Mouse (Mus musculus): ENCODE measurements around the gene Mob3b.

Gene Mob3b

DNA sequence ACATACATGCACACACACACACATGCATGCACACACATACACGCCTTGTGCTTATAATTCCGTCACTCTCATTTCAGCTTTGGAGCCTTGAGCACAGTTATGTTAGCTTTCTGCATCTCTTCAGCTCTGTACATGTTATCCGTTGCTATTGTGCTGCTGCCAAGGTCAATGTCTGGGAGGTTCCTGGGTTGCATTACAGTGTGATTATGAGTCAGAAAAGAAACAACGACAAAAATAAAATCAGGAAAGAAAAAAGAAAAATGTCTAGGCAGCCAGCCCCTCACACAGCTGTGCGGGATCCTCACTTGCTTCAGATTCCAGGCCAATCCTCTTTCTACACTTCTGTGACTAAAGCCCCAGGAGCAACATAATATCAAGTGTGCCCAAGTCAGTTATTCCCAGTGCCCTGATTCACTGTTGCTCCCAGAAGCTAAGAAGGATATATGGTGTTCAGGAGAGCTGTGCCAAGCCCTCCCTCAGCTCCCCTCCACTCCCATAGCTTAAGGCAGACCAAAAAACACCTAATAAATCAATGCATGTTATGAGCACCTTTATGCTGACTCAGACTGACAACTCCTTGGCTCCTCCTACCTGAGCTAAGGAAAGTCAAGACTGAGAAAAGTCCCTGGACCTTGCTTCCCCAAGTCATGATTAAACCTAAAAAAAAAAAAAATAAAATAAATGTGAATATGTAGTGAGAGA lies 152.1 kb downstream of the Mob3b start:
- no peak for DNase-seq (ENCODE audit: low read depth)

DNA sequence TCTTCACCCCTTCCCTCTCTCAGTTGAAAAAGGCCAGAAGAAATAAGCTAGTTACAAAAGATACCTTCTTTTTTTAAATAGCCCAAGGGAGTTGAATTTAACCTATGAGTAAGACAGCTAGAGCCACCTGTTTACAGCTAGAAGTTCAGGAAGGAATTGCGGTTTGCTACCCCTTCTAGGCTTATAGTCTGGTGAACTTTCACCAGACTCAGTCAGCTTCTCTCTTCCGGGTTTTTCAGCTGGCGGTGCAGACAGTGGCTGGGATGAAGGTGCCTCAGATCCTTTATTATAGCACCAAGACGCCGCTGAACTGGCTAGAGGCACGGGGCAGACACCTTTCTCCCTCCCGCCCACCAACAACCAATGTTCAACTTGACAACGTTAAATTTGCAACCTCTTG lies 152.8 kb downstream of the Mob3b start:
- DNase-seq (ENCODE audit: low read depth) = peak; percentile 3

GRCm38 (mm10) chr4:35003550-35004326 lies 153.5 kb downstream of the Mob3b start:
- DNase-seq (ENCODE audit: low read depth) = no peak

DNA sequence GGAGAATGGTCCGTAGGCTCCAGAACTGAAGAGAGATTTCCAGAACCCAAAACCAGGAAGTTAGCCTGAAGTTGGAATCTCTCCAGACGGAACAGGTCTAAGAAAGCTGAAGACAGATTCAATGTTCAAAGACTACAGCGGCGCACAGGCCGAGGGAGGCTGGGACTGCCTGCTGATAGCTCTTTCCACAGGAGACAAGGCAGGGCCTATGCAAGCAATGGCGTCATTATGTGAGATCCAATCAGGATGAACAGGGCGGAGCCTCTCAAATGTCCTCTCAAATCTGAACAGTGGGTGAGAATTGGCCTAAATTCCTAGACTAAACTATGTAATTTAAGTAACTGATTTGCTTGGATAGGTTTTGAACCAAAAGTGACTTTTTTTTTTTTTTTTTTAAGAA lies 160.7 kb downstream of the Mob3b start:
- no peak for DNase-seq (ENCODE audit: low read depth)

GRCm38 (mm10) chr4:34993639-34993975 lies 163.7 kb downstream of the Mob3b start:
- DNase-seq (ENCODE audit: low read depth) = no peak

DNA sequence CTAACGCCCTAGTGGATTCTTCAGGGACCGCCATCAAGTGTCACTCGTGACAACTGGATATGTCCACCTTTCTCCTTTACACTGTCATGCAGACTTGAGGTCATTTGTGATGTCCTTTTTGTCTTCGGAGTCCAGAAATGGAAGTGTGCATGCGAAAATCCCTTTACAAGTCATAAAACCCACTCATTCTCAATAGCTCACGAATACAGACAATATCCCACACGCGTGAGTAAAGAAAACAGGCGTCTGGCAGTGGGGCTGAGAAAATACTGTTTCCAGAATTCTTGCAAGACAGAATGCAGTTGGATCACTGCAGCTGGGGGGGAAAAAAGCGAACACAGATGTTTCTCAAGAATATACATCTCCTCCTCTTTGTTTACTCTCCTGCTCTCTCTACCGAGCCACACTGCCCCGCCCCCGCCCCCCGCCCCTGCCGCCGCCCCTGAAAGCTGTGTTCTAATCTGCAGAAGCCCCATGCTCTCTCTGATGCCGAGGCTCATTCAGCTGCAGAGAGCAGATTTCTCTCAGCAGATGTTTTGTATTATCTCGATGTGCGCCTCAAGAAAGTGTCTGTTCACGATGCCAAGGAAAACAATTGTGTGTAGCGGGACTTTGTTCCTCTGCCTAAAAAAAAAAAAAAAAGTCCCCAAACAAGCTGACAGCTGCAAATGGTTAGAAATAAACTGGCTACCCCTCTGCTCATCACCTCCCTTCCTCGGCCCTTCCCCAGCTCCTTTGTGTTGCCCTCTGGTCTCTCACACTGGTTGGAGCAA lies 164.2 kb downstream of the Mob3b start:
- no peak for DNase-seq (ENCODE audit: low read depth)

DNA sequence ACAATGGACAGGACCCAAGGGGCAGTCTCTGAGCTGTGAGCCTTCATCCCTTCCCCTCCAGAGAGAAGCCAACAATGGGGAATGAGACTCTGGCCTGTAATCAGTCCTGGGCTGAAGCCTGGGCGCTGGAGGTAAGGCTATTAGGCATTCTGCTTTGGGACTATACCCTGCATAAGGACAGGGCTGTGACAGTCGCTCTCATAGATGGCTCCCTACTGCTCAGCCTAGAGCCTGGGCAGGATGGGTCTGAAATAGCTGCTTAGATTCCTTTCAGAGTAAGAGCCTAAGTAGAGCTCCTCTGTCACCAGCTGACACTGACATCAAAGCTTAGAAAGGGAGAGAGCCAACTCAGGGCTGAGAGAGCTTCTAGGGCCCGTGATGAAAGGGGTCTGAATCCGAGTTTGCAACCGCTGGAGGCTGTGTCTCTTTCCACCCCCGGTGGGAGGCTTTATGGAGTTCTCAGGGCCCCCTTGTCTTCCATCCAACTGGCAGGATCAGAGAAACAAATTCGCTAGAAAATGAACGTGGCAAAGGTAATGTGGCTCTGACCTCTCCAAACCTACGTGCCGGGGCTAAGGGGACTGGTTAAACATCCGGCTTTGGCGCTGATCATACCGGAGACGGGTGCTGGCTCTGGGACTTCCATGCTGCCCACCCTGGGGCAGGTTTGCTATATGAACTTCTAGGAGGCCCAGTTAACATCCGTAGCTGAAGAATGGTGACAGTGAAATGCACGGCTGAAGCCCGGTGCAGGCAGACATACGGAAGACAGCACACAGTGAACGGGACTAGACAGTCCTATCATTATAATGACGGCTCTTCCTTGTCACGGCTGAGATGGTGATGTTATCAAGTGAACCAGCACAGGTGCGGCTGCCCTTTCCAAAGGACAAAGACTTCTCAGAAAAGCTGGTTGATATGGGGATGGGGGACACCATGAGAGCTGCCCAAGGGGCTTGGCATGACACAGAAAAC lies 165.1 kb downstream of the Mob3b start:
- no peak for DNase-seq (ENCODE audit: low read depth)

DNA sequence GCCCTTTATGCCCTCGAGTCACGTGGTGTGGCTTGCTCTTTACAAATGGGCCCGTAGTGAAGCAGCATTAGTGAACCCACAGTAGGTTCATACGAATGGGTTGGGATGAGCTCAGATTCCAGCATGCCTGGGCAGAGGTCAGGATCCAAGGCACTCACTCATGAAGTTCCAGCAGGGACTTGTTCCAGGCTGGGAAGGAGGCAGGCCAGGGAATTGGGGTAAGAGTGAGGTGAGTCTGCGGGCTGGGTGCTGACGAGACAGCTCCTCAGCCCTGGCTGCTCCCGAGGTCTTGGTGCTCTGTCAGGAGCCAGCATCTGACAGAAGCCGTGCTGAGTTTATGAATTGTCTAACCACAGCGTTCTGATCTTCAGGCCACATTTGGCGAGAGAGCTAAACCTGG lies 166.2 kb downstream of the Mob3b start:
- DNase-seq (ENCODE audit: low read depth) = no peak

DNA sequence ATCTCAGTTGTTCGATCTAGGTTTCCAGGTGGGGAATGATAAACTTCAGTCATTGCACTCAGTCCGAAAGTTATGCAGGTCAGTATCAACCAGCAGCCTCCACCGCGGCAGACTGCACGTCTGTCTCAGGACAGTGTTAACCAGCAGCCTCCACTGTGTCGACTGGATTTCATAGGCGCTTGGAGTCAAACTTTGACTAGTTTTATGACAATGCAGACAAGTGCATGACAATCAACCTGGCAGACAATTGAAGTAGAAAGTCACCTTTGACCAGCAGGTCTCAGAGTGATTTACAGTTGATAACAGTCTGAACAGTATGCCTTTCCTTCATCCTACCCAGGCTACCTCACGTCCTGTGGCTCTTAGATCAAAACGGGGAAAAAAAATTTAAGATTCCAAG lies 166.6 kb downstream of the Mob3b start:
- DNase-seq (ENCODE audit: low read depth) = no peak

DNA sequence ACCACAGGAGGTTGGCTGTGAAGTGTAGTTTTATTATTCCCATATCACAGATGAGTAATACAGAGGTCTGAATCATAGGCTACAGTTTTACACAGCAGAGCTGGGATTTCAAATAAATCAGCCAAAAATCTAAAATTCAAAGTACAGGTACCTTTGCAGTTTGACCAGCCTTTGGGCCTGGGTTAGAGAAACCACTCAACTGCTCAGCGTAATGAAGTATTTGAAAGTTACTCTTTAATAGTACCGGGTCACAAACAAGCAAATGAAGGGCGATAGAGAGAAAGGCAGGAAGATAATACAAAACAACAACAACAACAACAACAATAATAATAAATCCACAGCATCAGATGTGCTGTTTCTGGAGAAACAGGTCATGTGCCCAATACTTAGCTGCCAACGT lies 169.7 kb downstream of the Mob3b start:
- DNase-seq (ENCODE audit: low read depth) = no peak

GRCm38 (mm10) chr4:34987109-34987508 lies 170.2 kb downstream of the Mob3b start:
- no peak for DNase-seq (ENCODE audit: low read depth)

- no peak for DNase-seq (ENCODE audit: low read depth)
Measured at GRCm38 (mm10) chr4:34986647-34987046, 170.6 kb downstream of the Mob3b start.

- no peak for DNase-seq (ENCODE audit: low read depth)
Measured at GRCm38 (mm10) chr4:34984377-34984776, 172.9 kb downstream of the Mob3b start.

DNA sequence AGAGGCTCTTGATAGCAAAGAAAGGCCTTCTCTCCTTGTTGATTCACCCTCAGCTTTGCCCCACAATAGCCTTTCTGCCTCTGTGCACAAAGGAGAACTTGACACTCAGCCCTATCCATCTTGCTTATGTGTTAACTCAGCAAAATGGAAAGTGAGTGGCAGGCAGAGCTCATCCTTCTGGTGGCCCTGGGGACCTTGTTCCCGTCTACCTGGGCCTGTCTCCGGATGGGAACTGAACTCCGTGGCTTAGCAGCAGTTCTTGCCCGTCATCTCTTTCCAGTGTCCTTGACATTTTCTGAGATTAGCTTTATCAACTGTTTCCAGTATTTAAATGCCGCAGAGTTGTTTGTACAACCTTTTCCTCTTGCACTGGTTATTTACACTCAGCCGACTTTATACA lies 173.8 kb downstream of the Mob3b start:
- DNase-seq (ENCODE audit: low read depth) = no peak

- no peak for DNase-seq (ENCODE audit: low read depth)
Measured at GRCm38 (mm10) chr4:34981301-34982172, 175.7 kb downstream of the Mob3b start.

GRCm38 (mm10) chr4:34980461-34981039 lies 176.7 kb downstream of the Mob3b start:
- DNase-seq (ENCODE audit: low read depth) = no peak

- DNase-seq (ENCODE audit: low read depth) = no peak
Measured at GRCm38 (mm10) chr4:34976916-34977702, 180.2 kb downstream of the Mob3b start.

- no peak for DNase-seq (ENCODE audit: low read depth)
Measured at GRCm38 (mm10) chr4:34976331-34976778, 180.9 kb downstream of the Mob3b start.

GRCm38 (mm10) chr4:34974795-34975194 lies 182.5 kb downstream of the Mob3b start:
- no peak for DNase-seq (ENCODE audit: low read depth)

- no peak for DNase-seq (ENCODE audit: low read depth)
Measured at GRCm38 (mm10) chr4:34967541-34967940, 189.7 kb downstream of the Mob3b start.

Measured in induced T-regulatory cell, adult 2 months (primary cell).